Comparison of ENCODE assay signal across 29 mouse cellular contexts in the genomic region with DNA sequence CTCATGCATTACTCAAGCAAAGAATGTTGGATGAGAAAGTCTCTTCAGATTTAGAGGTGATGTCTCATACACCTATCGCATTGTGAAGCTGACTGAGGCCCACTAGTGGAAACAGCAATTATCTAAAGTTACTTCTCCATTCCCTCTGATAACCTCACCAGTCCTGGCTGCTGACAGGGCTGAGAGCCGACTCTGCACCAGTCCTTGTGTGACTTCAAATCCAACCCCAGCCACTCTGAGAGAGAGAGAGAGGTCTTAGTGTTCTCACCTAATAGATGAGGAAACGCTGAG.
DNase-seq lines count a peak whose midpoint lies in the region; ATAC-seq and TF ChIP-seq lines count a peak whose summit lies in the region.
"Had no signal": no experiment of that assay in that cellular context is flagged by ENCODE, and none has a peak within 500 bp of the region (broad histone marks: within the 10 kb centered on the region; RNA-seq: fewer than 3 reads in every experiment).

No protein-coding gene starts in this region.

- H3K36me3 ChIP-seq in hindbrain, embryonic 11.5 days (ENCODE audit: control insufficient read depth, insufficient read depth, low read length): no peaks in the 10 kb centered on the region
- no peaks in the 10 kb centered on the region for H3K36me3 ChIP-seq in hindbrain, embryonic 14.5 days (replicated peaks; ENCODE audit: control insufficient read depth, insufficient read depth)
- no peaks in the 10 kb centered on the region for H3K36me3 ChIP-seq in midbrain, postnatal 0 days (ENCODE audit: insufficient read depth, low read length)
- H3K36me3 ChIP-seq in midbrain, embryonic 11.5 days (ENCODE audit: control insufficient read depth, insufficient read depth, low read length): no peaks in the 10 kb centered on the region
- H3K36me3 ChIP-seq: forebrain, embryonic 10.5 days; heart, embryonic 13.5 days; hindbrain, embryonic 15.5 days; intestine, embryonic 15.5 days; kidney, embryonic 15.5 days; limb, embryonic 10.5 days; liver, embryonic 15.5 days; lung, embryonic 15.5 days; midbrain, embryonic 15.5 days; neural tube, embryonic 13.5 days had no signal

- H3K27ac ChIP-seq in cerebellum, adult 2 months (ENCODE audit: insufficient read depth, low read length): no peak overlapping the region
- no peak overlapping the region for H3K27ac ChIP-seq in hindbrain, embryonic 11.5 days (ENCODE audit: low read depth, low read length)
- H3K27ac ChIP-seq in hindbrain, embryonic 14.5 days: no peak overlapping the region
- no peak overlapping the region for H3K27ac ChIP-seq in midbrain, postnatal 0 days (ENCODE audit: low read depth, low read length)
- no peak overlapping the region for H3K27ac ChIP-seq in midbrain, embryonic 11.5 days (ENCODE audit: low read depth, low read length)
- H3K27ac ChIP-seq: forebrain, embryonic 10.5 days; heart, embryonic 13.5 days; hindbrain, embryonic 15.5 days; intestine, embryonic 15.5 days; kidney, embryonic 15.5 days; limb, embryonic 10.5 days; liver, embryonic 15.5 days; lung, embryonic 15.5 days; midbrain, embryonic 15.5 days; neural tube, embryonic 13.5 days had no signal

- 0 out of 2 replicates have a peak, but pooled peaks have one; percentile 6 for ATAC-seq in hindbrain, embryonic 11.5 days (ENCODE audit: low FRiP score)
- no peak for ATAC-seq in hindbrain, embryonic 14.5 days (ENCODE audit: low FRiP score)
- no peak for ATAC-seq in midbrain, postnatal 0 days (ENCODE audit: low FRiP score)
- no peak for ATAC-seq in midbrain, embryonic 11.5 days (ENCODE audit: low FRiP score)
- ATAC-seq: activated CD4-positive, CD25-positive, alpha-beta regulatory T cell, adult 4 months; CD4-positive, CD25-positive, alpha-beta regulatory T cell, adult 4 months; forebrain, postnatal 0 days; intestine, embryonic 15.5 days had no signal

- H3K4me2 ChIP-seq in hindbrain, embryonic 11.5 days (replicated peaks; ENCODE audit: low read depth, low read length): no peak overlapping the region
- H3K4me2 ChIP-seq in hindbrain, embryonic 14.5 days (replicated peaks): no peak overlapping the region
- no peak overlapping the region for H3K4me2 ChIP-seq in midbrain, postnatal 0 days (ENCODE audit: low read depth, low read length, poor library complexity, severe bottlenecking)
- no peak overlapping the region for H3K4me2 ChIP-seq in midbrain, embryonic 11.5 days
- H3K4me2 ChIP-seq: heart, embryonic 13.5 days; hindbrain, embryonic 15.5 days; intestine, embryonic 15.5 days; kidney, embryonic 15.5 days; liver, embryonic 15.5 days; lung, embryonic 15.5 days; midbrain, embryonic 15.5 days; neural tube, embryonic 13.5 days had no signal

- WGBS in cerebellum, adult 2 months: 61% methylated on average over 3 of the region's 3 CpGs
- 26% methylated on average over 3 of the region's 3 CpGs for WGBS in hindbrain, embryonic 11.5 days
- 23% methylated on average over 3 of the region's 3 CpGs for WGBS in hindbrain, embryonic 14.5 days
- whole genome bisulfite sequencing in midbrain, postnatal 0 days: 35% methylated on average over 3 of the region's 3 CpGs
- 43% methylated on average over 3 of the region's 3 CpGs for WGBS in midbrain, embryonic 11.5 days

- no peak for DNase-seq in cerebellum, adult 2 months
- DNase-seq in cerebellum, postnatal 4 days (ENCODE audit: low spot score in 2 of 2): no peak
- DNase-seq in hindbrain, embryonic 11.5 days (ENCODE audit: low spot score): no peak
- no peak for DNase-seq in hindbrain, embryonic 14.5 days (ENCODE audit: low spot score)
- DNase-seq in midbrain, postnatal 0 days (ENCODE audit: low spot score): no peak
- DNase-seq in midbrain, embryonic 11.5 days (ENCODE audit: low spot score, missing footprints): no peak
- no peak for DNase-seq in right cerebral cortex, adult 2 months (ENCODE audit: low spot score in 2 of 2)
- DNase-seq: adrenal gland, adult 8-10 months; forebrain, postnatal 0 days; gastrocnemius, postnatal 14 days; heart, adult 18-20 months; liver; lung, postnatal 36 days; right cerebral cortex, postnatal 4 days; thymus, adult 18-20 months; thymus, postnatal 36 days had no signal

- no peak overlapping the region for H3K9ac ChIP-seq in hindbrain, embryonic 11.5 days (ENCODE audit: low read depth, low read length)
- H3K9ac ChIP-seq in hindbrain, embryonic 14.5 days: no peak overlapping the region
- no peak overlapping the region for H3K9ac ChIP-seq in midbrain, postnatal 0 days (replicated peaks; ENCODE audit: low read length, poor library complexity, severe bottlenecking)
- no peak overlapping the region for H3K9ac ChIP-seq in midbrain, embryonic 11.5 days (ENCODE audit: low read length)
- H3K9ac ChIP-seq: forebrain, postnatal 0 days; heart, embryonic 13.5 days; hindbrain, embryonic 15.5 days; intestine, embryonic 15.5 days; kidney, embryonic 15.5 days; liver, embryonic 15.5 days; lung, embryonic 15.5 days; midbrain, embryonic 15.5 days; neural tube, embryonic 13.5 days had no signal

- TF ChIP-seq POLR2A in cerebellum, adult 2 months (IDR thresholded peaks at IDR 0.05; ENCODE audit: borderline replicate concordance, insufficient read depth, low read length): no peak

- peak; percentile 37; the same call in 1 of the 2 replicates for TF ChIP-seq CTCF in cerebellum, adult 2 months (IDR thresholded peaks at IDR 0.05; ENCODE audit: borderline replicate concordance, insufficient read depth, low read depth, low read length)
- peak; percentile 54 for TF ChIP-seq CTCF in midbrain, postnatal 0 days (IDR thresholded peaks at IDR 0.05)

- no peaks in the 10 kb centered on the region for H3K27me3 ChIP-seq in cerebellum, adult 2 months (ENCODE audit: control insufficient read depth, insufficient read depth, low read length)
- H3K27me3 ChIP-seq in hindbrain, embryonic 11.5 days (ENCODE audit: control insufficient read depth, insufficient read depth, low read length): no peaks in the 10 kb centered on the region
- H3K27me3 ChIP-seq in hindbrain, embryonic 14.5 days (ENCODE audit: control insufficient read depth, insufficient read depth, low read length): no peaks in the 10 kb centered on the region
- no peaks in the 10 kb centered on the region for H3K27me3 ChIP-seq in midbrain, postnatal 0 days (ENCODE audit: insufficient read depth, low read length)
- no peaks in the 10 kb centered on the region for H3K27me3 ChIP-seq in midbrain, embryonic 11.5 days (ENCODE audit: control insufficient read depth, insufficient read depth, low read length)
- H3K27me3 ChIP-seq: hindbrain, embryonic 15.5 days; intestine, embryonic 15.5 days; kidney, embryonic 15.5 days; liver, embryonic 15.5 days; lung, embryonic 15.5 days; midbrain, embryonic 15.5 days; neural tube, embryonic 13.5 days had no signal

- peaks cover 11% of the 10 kb centered on the region for H3K4me1 ChIP-seq in cerebellum, adult 2 months (ENCODE audit: control insufficient read depth, insufficient read depth, low read length)
- 0 out of 2 replicates have a peak, but pooled peaks cover 4% of the 10 kb centered on the region for H3K4me1 ChIP-seq in hindbrain, embryonic 11.5 days (replicated peaks; ENCODE audit: control insufficient read depth, insufficient read depth, low read length)
- H3K4me1 ChIP-seq in hindbrain, embryonic 14.5 days (replicated peaks; ENCODE audit: control insufficient read depth, insufficient read depth, low read length): peaks cover 8% of the 10 kb centered on the region; the same call in 1 of the 2 replicates
- peaks cover 4% of the 10 kb centered on the region for H3K4me1 ChIP-seq in midbrain, postnatal 0 days (ENCODE audit: insufficient read depth, low read length)
- peaks cover 4% of the 10 kb centered on the region for H3K4me1 ChIP-seq in midbrain, embryonic 11.5 days (ENCODE audit: control insufficient read depth, insufficient read depth, low read length)
- H3K4me1 ChIP-seq: intestine, embryonic 15.5 days; kidney, embryonic 15.5 days; liver, embryonic 15.5 days; lung, embryonic 15.5 days had no signal

- H3K9me3 ChIP-seq in hindbrain, embryonic 11.5 days (ENCODE audit: control insufficient read depth, low read length): no peaks in the 10 kb centered on the region
- no peaks in the 10 kb centered on the region for H3K9me3 ChIP-seq in hindbrain, embryonic 14.5 days (ENCODE audit: control insufficient read depth, low read length)
- H3K9me3 ChIP-seq in midbrain, postnatal 0 days (ENCODE audit: low read length): no peaks in the 10 kb centered on the region
- no peaks in the 10 kb centered on the region for H3K9me3 ChIP-seq in midbrain, embryonic 11.5 days (ENCODE audit: control insufficient read depth, low read length)
- H3K9me3 ChIP-seq: forebrain, embryonic 10.5 days; heart, embryonic 13.5 days; hindbrain, embryonic 15.5 days; intestine, embryonic 15.5 days; kidney, embryonic 15.5 days; limb, embryonic 10.5 days; liver, embryonic 15.5 days; lung, embryonic 15.5 days; midbrain, embryonic 15.5 days; neural tube, embryonic 13.5 days had no signal

- no peak overlapping the region for H3K4me3 ChIP-seq in cerebellum, adult 2 months (replicated peaks; ENCODE audit: insufficient read depth, low read depth, low read length)
- H3K4me3 ChIP-seq in hindbrain, embryonic 11.5 days (ENCODE audit: low read depth, low read length): no peak overlapping the region
- H3K4me3 ChIP-seq in hindbrain, embryonic 14.5 days (replicated peaks; ENCODE audit: low read length): no peak overlapping the region
- H3K4me3 ChIP-seq in midbrain, postnatal 0 days (ENCODE audit: low read depth, low read length): no peak overlapping the region
- H3K4me3 ChIP-seq in midbrain, embryonic 11.5 days (ENCODE audit: low read depth, low read length): no peak overlapping the region
- H3K4me3 ChIP-seq: forebrain, embryonic 10.5 days; heart, embryonic 13.5 days; hindbrain, embryonic 15.5 days; intestine, embryonic 15.5 days; kidney, embryonic 15.5 days; limb, embryonic 10.5 days; liver, embryonic 15.5 days; lung, embryonic 15.5 days; midbrain, embryonic 15.5 days; myocyte; neural tube, embryonic 13.5 days had no signal
